Mouse (Mus musculus) G1E (cell line): Measurements from ENCODE around the gene Suz12.

Experiments
- CTCF ChIP-seq: IDR thresholded peaks from 2 replicates; pipeline ENCODE4 v1.5.1; 2012; ENCODE audit warnings: low read depth, low read length, inconsistent platforms, mixed read lengths
- TAL1 ChIP-seq: conservative IDR thresholded peaks from 2 replicates; pipeline ENCODE4 v1.6.1; 2012; ENCODE audit warnings: low read depth, low read length, inconsistent platforms, mixed read lengths

- no peak for TF ChIP-seq CTCF
- TF ChIP-seq TAL1: no peak
Observed at GRCm38 (mm10) chr11:79973626-79974476, 19.1 kb upstream of the Suz12 start.
